Mouse (Mus musculus): ENCODE measurements around the gene Auts2. TPM values are rescaled to one million over a fixed set of nuclear protein-coding genes. Genes with fewer than 3 reads are reported as not detected.

The Auts2 gene
- polyA plus RNA-seq, 1 experiment from 2014 or later = 53.4 TPM

DNA sequence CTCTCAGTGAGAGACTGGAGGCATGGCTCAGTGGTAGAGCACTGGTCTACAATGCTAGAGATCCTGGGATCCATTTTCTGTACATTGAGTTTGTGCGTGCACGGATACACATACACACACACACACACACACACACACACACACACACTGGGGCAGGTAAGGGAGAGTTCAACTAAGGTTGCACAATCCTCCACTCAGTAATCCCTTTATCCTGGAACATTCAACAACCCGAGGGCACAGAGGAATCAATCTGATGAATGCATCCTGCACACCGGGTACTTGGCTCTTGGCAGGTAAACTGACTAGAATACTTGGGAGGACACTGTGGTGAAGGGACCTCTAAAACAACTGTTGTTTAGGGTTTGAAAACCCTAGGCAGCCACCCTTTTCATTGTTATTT lies 1033.8 kb downstream of the Auts2 start:
- Histone ChIP-seq H3K4me1 (ENCODE audit: control insufficient read depth, insufficient read depth, low read length) (no peaks in the 10 kb centered on the region), H3K27ac (replicated peaks; ENCODE audit: low read depth, low read length) (no peak overlapping the region), H3K36me3 (ENCODE audit: control insufficient read depth, insufficient read depth, low read length) (peaks cover 5% of the 10 kb centered on the region; the same call in 1 of the 2 replicates), H3K27me3 (ENCODE audit: control insufficient read depth, insufficient read depth, low read length) (no peaks in the 10 kb centered on the region), H3K4me2 (ENCODE audit: low read depth, severe bottlenecking) (no peak overlapping the region), H3K9ac (ENCODE audit: low read length) (no peak overlapping the region), H3K4me3 (ENCODE audit: low read depth, low read length) (no peak overlapping the region), H3K9me3 (ENCODE audit: control insufficient read depth, low read length) (no peaks in the 10 kb centered on the region)
- ATAC-seq (ENCODE audit: insufficient number of reproducible peaks, low FRiP score, low TSS enrichment, low read depth) (no peak), DNase-seq (ENCODE audit: low spot score) (no peak)
- WGBS = 95% methylated on average over 4 of the region's 4 CpGs

DNA sequence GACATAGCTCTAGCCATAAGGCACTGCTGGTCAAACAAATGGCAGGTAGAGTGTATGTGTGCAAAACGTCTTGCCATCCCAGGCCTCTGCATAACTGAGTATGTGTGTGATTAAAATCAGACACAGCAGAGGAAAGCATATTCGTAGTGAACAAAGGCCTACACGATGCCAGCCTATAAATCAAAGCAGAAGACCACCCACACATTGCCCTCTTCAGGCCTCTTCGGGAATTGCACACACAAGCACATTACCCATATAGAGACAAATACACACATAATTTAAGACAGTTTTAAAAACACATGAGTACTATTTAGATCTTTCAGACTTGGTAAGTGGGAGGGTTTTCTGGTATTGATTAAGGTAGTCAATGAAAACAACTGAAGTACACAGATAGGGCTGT lies 1044.3 kb downstream of the Auts2 start:
- Histone ChIP-seq H3K9ac (ENCODE audit: low read length) (no peak overlapping the region), H3K4me1 (ENCODE audit: control insufficient read depth, insufficient read depth, low read length) (no peaks in the 10 kb centered on the region), H3K4me2 (ENCODE audit: low read depth, severe bottlenecking) (no peak overlapping the region), H3K27me3 (ENCODE audit: control insufficient read depth, insufficient read depth, low read length) (no peaks in the 10 kb centered on the region), H3K9me3 (ENCODE audit: control insufficient read depth, low read length) (no peaks in the 10 kb centered on the region), H3K4me3 (ENCODE audit: low read depth, low read length) (no peak overlapping the region), H3K36me3 (ENCODE audit: control insufficient read depth, insufficient read depth, low read length) (no peaks in the 10 kb centered on the region), H3K27ac (replicated peaks; ENCODE audit: low read depth, low read length) (no peak overlapping the region)
- DNase-seq (ENCODE audit: low spot score) = no peak
- ATAC-seq (ENCODE audit: insufficient number of reproducible peaks, low FRiP score, low TSS enrichment, low read depth) = no peak
- WGBS = 89% methylated on average over 4 of the region's 4 CpGs

DNA sequence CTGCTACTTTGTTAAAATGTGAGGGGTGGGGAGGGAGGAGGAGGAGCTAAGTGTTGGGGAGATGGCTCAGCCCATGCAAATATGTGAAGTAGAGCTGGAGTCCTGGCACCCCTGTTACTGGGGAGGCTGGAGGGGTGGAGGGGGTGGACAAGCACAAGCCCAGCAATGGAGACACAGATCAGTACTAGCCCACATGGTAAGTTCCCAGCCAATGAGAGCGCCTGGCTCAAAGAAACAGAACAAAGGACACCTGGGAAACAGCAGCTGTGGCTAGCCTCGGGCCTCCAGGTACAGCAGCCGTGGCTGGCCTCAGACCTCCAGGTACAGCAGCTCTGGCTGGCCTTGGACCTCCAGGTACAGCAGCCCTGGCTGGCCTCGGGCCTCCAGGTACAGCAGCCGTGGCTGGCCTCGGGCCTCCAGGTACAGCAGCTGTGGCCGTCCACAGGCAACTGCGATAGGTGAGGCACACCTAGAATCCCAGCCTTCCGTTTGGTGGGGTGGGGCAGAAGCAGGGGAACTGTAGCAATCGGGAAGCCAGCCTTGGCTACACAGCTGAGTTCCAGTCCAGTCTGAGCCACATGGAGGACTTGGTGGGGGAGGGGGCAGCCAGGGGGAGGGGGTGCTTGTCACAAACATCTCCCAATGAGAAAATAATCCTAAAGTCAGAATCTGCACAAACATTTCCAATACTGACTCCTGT lies 1046.5 kb downstream of the Auts2 start:
- H3K27me3 ChIP-seq (ENCODE audit: control insufficient read depth, insufficient read depth, low read length) = no peaks in the 10 kb centered on the region
- H3K27ac ChIP-seq (replicated peaks; ENCODE audit: low read depth, low read length) = no peak overlapping the region
- H3K9ac ChIP-seq (ENCODE audit: low read length) = no peak overlapping the region
- H3K9me3 ChIP-seq (ENCODE audit: control insufficient read depth, low read length) = no peaks in the 10 kb centered on the region
- DNase-seq (ENCODE audit: low spot score) (no peak), ATAC-seq (ENCODE audit: insufficient number of reproducible peaks, low FRiP score, low TSS enrichment, low read depth) (no peak)
- H3K4me1 ChIP-seq (ENCODE audit: control insufficient read depth, insufficient read depth, low read length) = peaks cover 5% of the 10 kb centered on the region; the same call in 1 of the 2 replicates
- no peak overlapping the region for H3K4me2 ChIP-seq (ENCODE audit: low read depth, severe bottlenecking)
- no peak overlapping the region for H3K4me3 ChIP-seq (ENCODE audit: low read depth, low read length)
- H3K36me3 ChIP-seq (ENCODE audit: control insufficient read depth, insufficient read depth, low read length) = no peaks in the 10 kb centered on the region
- WGBS = 91% methylated on average over 10 of the region's 10 CpGs

DNA sequence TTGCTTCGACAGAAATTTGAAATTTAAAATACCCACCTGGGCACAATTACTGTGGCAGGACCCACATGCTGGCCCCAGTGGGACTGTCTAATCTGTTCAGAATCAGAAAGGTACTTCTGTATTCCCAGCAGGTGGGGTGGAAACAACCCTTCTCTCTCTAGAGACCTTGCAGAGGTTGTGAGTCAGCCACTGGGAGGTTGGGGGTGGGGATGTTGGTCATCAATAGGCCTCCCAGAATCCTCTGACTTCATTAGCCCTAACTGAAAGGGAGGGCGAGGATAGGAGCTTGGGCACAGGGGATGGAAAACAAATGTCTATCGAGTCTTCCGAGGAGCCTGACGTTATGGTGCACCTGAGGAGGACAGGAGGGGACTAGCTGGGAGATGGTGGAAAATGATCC lies 1048.6 kb downstream of the Auts2 start:
- H3K36me3 ChIP-seq (ENCODE audit: control insufficient read depth, insufficient read depth, low read length) = no peaks in the 10 kb centered on the region
- H3K9me3 ChIP-seq (ENCODE audit: control insufficient read depth, low read length) = no peaks in the 10 kb centered on the region
- DNase-seq (ENCODE audit: low spot score) (no peak), ATAC-seq (ENCODE audit: insufficient number of reproducible peaks, low FRiP score, low TSS enrichment, low read depth) (no peak)
- no peak overlapping the region for H3K4me2 ChIP-seq (ENCODE audit: low read depth, severe bottlenecking)
- no peak overlapping the region for H3K9ac ChIP-seq (ENCODE audit: low read length)
- no peak overlapping the region for H3K27ac ChIP-seq (replicated peaks; ENCODE audit: low read depth, low read length)
- WGBS = 86% methylated on average over 5 of the region's 5 CpGs
- H3K27me3 ChIP-seq (ENCODE audit: control insufficient read depth, insufficient read depth, low read length) = no peaks in the 10 kb centered on the region
- H3K4me3 ChIP-seq (ENCODE audit: low read depth, low read length) = no peak overlapping the region
- H3K4me1 ChIP-seq (ENCODE audit: control insufficient read depth, insufficient read depth, low read length) = peaks cover 5% of the 10 kb centered on the region; the same call in 1 of the 2 replicates

DNA sequence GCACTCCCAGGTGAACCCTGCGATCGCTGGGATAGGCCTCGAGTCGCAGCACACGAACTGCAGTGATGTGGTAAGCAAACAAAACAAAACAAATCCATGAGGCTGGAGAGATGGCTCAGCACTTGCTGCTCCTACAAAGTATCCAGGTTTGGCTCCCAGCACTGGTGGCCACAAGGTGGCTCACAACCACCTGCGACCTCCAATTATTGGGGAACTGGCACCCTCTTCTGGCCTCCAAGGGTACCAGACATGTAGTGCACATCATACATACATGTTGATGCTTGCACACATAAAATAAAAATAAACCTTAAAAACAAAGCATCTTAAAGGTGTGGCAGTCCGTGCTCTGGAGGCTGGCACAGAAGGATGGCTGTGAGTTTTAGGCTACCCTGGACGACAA lies 1050.6 kb downstream of the Auts2 start:
- no peaks in the 10 kb centered on the region for H3K27me3 ChIP-seq (ENCODE audit: control insufficient read depth, insufficient read depth, low read length)
- H3K9me3 ChIP-seq (ENCODE audit: control insufficient read depth, low read length) = no peaks in the 10 kb centered on the region
- H3K4me2 ChIP-seq (ENCODE audit: low read depth, severe bottlenecking) = no peak overlapping the region
- no peaks in the 10 kb centered on the region for H3K36me3 ChIP-seq (ENCODE audit: control insufficient read depth, insufficient read depth, low read length)
- 76% methylated on average over 8 of the region's 8 CpGs for WGBS
- no peak for ATAC-seq (ENCODE audit: insufficient number of reproducible peaks, low FRiP score, low TSS enrichment, low read depth)
- H3K27ac ChIP-seq (replicated peaks; ENCODE audit: low read depth, low read length) = no peak overlapping the region
- no peak overlapping the region for H3K9ac ChIP-seq (ENCODE audit: low read length)
- peaks cover 5% of the 10 kb centered on the region; the same call in 1 of the 2 replicates for H3K4me1 ChIP-seq (ENCODE audit: control insufficient read depth, insufficient read depth, low read length)
- H3K4me3 ChIP-seq (ENCODE audit: low read depth, low read length) = no peak overlapping the region
- peak; percentile 36 for DNase-seq (ENCODE audit: low spot score)

DNA sequence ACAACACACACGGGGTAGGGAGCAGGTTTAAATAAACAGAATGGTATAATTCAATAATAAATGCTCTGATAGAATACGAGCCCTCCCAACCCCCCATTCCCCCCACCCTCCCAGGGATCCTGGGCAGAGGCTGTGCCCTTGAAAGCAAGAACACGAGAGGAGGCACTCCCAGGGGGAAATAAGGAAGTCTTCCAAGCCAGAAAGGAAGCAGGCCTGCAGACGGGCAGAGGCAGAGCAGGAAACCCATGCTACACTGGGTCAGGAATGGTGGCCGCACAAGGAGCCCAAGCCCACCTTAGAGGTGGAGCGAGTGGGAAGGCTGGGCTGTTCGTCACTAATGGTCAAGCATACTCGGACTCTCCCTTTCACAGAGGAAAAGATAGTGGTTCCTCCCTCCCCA lies 1051.3 kb downstream of the Auts2 start:
- no peaks in the 10 kb centered on the region for H3K27me3 ChIP-seq (ENCODE audit: control insufficient read depth, insufficient read depth, low read length)
- no peaks in the 10 kb centered on the region for H3K9me3 ChIP-seq (ENCODE audit: control insufficient read depth, low read length)
- H3K9ac ChIP-seq (ENCODE audit: low read length) = no peak overlapping the region
- WGBS = 75% methylated on average over 8 of the region's 8 CpGs
- H3K27ac ChIP-seq (replicated peaks; ENCODE audit: low read depth, low read length) = no peak overlapping the region
- peaks cover 5% of the 10 kb centered on the region; the same call in 1 of the 2 replicates for H3K4me1 ChIP-seq (ENCODE audit: control insufficient read depth, insufficient read depth, low read length)
- H3K36me3 ChIP-seq (ENCODE audit: control insufficient read depth, insufficient read depth, low read length) = no peaks in the 10 kb centered on the region
- no peak for ATAC-seq (ENCODE audit: insufficient number of reproducible peaks, low FRiP score, low TSS enrichment, low read depth)
- DNase-seq (ENCODE audit: low spot score) = no peak
- H3K4me2 ChIP-seq (ENCODE audit: low read depth, severe bottlenecking) = no peak overlapping the region
- no peak overlapping the region for H3K4me3 ChIP-seq (ENCODE audit: low read depth, low read length)

DNA sequence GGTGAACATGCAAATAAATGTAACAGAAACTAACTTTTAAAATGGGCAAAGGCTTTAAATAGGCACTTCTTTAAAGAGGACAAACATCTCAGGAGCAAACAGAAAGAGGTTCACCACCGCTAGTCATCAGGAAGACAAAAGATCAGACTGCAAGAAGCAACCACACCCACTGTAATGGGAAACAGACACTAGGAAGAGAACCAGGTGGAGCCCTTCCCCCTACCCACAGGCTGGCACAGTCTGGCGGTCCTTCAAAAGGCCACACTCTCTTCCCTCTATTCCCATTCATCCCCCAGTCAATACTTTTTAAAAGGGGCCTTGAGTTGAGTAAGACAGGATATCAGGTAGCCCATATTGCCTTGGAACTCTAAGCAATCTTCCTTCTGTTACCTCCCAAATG lies 1052.3 kb downstream of the Auts2 start:
- Histone ChIP-seq H3K9ac (ENCODE audit: low read length) (no peak overlapping the region), H3K27me3 (ENCODE audit: control insufficient read depth, insufficient read depth, low read length) (no peaks in the 10 kb centered on the region), H3K4me2 (ENCODE audit: low read depth, severe bottlenecking) (no peak overlapping the region), H3K9me3 (ENCODE audit: control insufficient read depth, low read length) (no peaks in the 10 kb centered on the region), H3K4me1 (ENCODE audit: control insufficient read depth, insufficient read depth, low read length) (peaks cover 5% of the 10 kb centered on the region; the same call in 1 of the 2 replicates), H3K27ac (replicated peaks; ENCODE audit: low read depth, low read length) (no peak overlapping the region), H3K36me3 (ENCODE audit: control insufficient read depth, insufficient read depth, low read length) (no peaks in the 10 kb centered on the region), H3K4me3 (ENCODE audit: low read depth, low read length) (no peak overlapping the region)
- ATAC-seq (ENCODE audit: insufficient number of reproducible peaks, low FRiP score, low TSS enrichment, low read depth) = no peak
- DNase-seq (ENCODE audit: low spot score) = no peak
- WGBS = 86% methylated on average over 2 of the region's 2 CpGs

DNA sequence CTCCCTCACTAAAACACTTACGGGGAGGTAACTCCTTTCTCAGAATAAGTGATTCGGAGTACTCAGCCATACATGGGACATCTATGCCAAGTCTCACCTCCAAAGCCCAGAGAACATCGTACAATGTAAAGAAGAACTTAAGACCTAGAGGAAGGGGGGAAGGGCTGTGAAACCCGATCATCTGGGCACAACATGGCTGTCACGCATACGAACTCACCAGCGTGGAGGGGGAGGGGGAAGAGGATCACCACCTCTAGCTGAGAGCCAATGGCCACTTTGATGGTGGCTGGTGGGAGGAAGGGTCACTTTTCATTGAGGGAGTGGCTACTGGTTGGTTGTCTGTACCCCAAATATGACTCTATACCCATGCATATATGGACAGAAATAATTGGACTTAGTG lies 1053.3 kb downstream of the Auts2 start:
- H3K36me3 ChIP-seq (ENCODE audit: control insufficient read depth, insufficient read depth, low read length) = no peaks in the 10 kb centered on the region
- H3K9me3 ChIP-seq (ENCODE audit: control insufficient read depth, low read length) = no peaks in the 10 kb centered on the region
- no peak for ATAC-seq (ENCODE audit: insufficient number of reproducible peaks, low FRiP score, low TSS enrichment, low read depth)
- DNase-seq (ENCODE audit: low spot score) = no peak
- H3K9ac ChIP-seq (ENCODE audit: low read length) = no peak overlapping the region
- no peak overlapping the region for H3K4me3 ChIP-seq (ENCODE audit: low read depth, low read length)
- H3K4me2 ChIP-seq (ENCODE audit: low read depth, severe bottlenecking) = no peak overlapping the region
- H3K4me1 ChIP-seq (ENCODE audit: control insufficient read depth, insufficient read depth, low read length) = peaks cover 5% of the 10 kb centered on the region; the same call in 1 of the 2 replicates
- no peaks in the 10 kb centered on the region for H3K27me3 ChIP-seq (ENCODE audit: control insufficient read depth, insufficient read depth, low read length)
- no peak overlapping the region for H3K27ac ChIP-seq (replicated peaks; ENCODE audit: low read depth, low read length)
- 83% methylated on average over 7 of the region's 7 CpGs for WGBS

DNA sequence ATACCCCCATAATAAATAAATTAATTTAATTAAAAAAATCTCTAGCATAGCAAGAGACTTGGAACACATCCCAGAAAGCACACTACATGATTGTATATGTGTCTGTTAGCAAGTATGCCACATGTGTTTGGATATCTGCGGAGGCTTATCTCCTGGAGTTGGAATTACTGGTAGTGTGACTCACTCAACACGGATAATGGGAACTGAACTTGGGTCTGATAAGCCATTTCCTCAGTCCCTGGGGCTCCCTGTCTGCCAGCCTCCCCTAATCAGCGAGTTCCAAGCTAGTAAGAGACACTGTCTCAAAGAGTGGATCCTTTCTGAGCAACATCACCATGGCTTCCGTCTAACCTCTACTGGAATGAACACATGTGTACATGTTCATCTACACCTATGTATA lies 1056.6 kb downstream of the Auts2 start:
- Histone ChIP-seq H3K9me3 (ENCODE audit: control insufficient read depth, low read length) (no peaks in the 10 kb centered on the region), H3K36me3 (ENCODE audit: control insufficient read depth, insufficient read depth, low read length) (no peaks in the 10 kb centered on the region), H3K27me3 (ENCODE audit: control insufficient read depth, insufficient read depth, low read length) (no peaks in the 10 kb centered on the region), H3K4me1 (ENCODE audit: control insufficient read depth, insufficient read depth, low read length) (no peaks in the 10 kb centered on the region), H3K27ac (replicated peaks; ENCODE audit: low read depth, low read length) (no peak overlapping the region), H3K4me3 (ENCODE audit: low read depth, low read length) (no peak overlapping the region), H3K4me2 (ENCODE audit: low read depth, severe bottlenecking) (no peak overlapping the region), H3K9ac (ENCODE audit: low read length) (no peak overlapping the region)
- ATAC-seq (ENCODE audit: insufficient number of reproducible peaks, low FRiP score, low TSS enrichment, low read depth) (no peak), DNase-seq (ENCODE audit: low spot score) (no peak)
- WGBS = 95% methylated on average over 4 of the region's 4 CpGs

All from limb, embryonic 11.5 days (tissue).